Mouse (Mus musculus): ENCODE measurements around the gene Frem1. TPM values are rescaled to one million over a fixed set of nuclear protein-coding genes. Genes with fewer than 3 reads are reported as not detected.

Gene Frem1
- polyA plus RNA-seq, 1 experiment from 2014 or later: 5.0 TPM

GRCm38 (mm10) chr4:83053206-83053605, 1.1 kb upstream of the Frem1 start:
- H3K4me2 ChIP-seq: no peak overlapping the region
- H3K36me3 ChIP-seq (replicated peaks): no peaks in the 10 kb centered on the region
- H3K27me3 ChIP-seq: 0 out of 2 replicates have a peak, but pooled peaks cover 15% of the 10 kb centered on the region
- peaks cover 32% of the 10 kb centered on the region for H3K4me1 ChIP-seq
- no peak overlapping the region for H3K9ac ChIP-seq
- ATAC-seq (ENCODE audit: low FRiP score): no peak
- no peak overlapping the region for H3K27ac ChIP-seq
- no peak overlapping the region for H3K4me3 ChIP-seq (replicated peaks)
- 90% methylated on average over 8 of the region's 8 CpGs for WGBS
- H3K9me3 ChIP-seq: no peaks in the 10 kb centered on the region

GRCm38 (mm10) chr4:83051176-83051575, 963 bp downstream of the Frem1 start:
- ATAC-seq (ENCODE audit: low FRiP score): no peak
- H3K9ac ChIP-seq: 0 out of 2 replicates have a peak overlapping the region, but pooled peaks have one; percentile 29
- H3K4me3 ChIP-seq (replicated peaks): peak overlapping the region; percentile 34
- no peaks in the 10 kb centered on the region for H3K9me3 ChIP-seq
- H3K36me3 ChIP-seq (replicated peaks): no peaks in the 10 kb centered on the region
- peak overlapping the region; percentile 57 for H3K4me2 ChIP-seq
- no peak overlapping the region for H3K27ac ChIP-seq
- 0 out of 2 replicates have a peak, but pooled peaks cover 15% of the 10 kb centered on the region for H3K27me3 ChIP-seq
- H3K4me1 ChIP-seq: peaks cover 39% of the 10 kb centered on the region
- WGBS: 3% methylated on average over 8 of the region's 8 CpGs

GRCm38 (mm10) chr4:83050151-83050796, 1.9 kb downstream of the Frem1 start:
- no peak overlapping the region for H3K4me3 ChIP-seq (replicated peaks)
- ATAC-seq (ENCODE audit: low FRiP score): no peak
- H3K27ac ChIP-seq: no peak overlapping the region
- H3K9me3 ChIP-seq: no peaks in the 10 kb centered on the region
- H3K36me3 ChIP-seq (replicated peaks): no peaks in the 10 kb centered on the region
- 81% methylated on average over 5 of the region's 5 CpGs for WGBS
- H3K9ac ChIP-seq: no peak overlapping the region
- H3K4me2 ChIP-seq: peak overlapping the region; percentile 57
- H3K27me3 ChIP-seq: 0 out of 2 replicates have a peak, but pooled peaks cover 15% of the 10 kb centered on the region
- H3K4me1 ChIP-seq: peaks cover 47% of the 10 kb centered on the region

- WGBS: 24% methylated on average over 3 of the region's 3 CpGs
- Histone ChIP-seq H3K4me1 (peaks cover 50% of the 10 kb centered on the region), H3K36me3 (replicated peaks) (no peaks in the 10 kb centered on the region), H3K27ac (no peak overlapping the region), H3K9ac (no peak overlapping the region), H3K9me3 (no peaks in the 10 kb centered on the region), H3K4me2 (no peak overlapping the region), H3K27me3 (0 out of 2 replicates have a peak, but pooled peaks cover 15% of the 10 kb centered on the region), H3K4me3 (replicated peaks) (no peak overlapping the region)
- no peak for ATAC-seq (ENCODE audit: low FRiP score)
These were observed 2.9 kb downstream of the Frem1 start for GRCm38 (mm10) chr4:83049288-83049687.

- H3K4me2 ChIP-seq: no peak overlapping the region
- H3K4me1 ChIP-seq: peaks cover 50% of the 10 kb centered on the region
- H3K36me3 ChIP-seq (replicated peaks): no peaks in the 10 kb centered on the region
- WGBS: 33% methylated on average over 2 of the region's 2 CpGs
- H3K9ac ChIP-seq: no peak overlapping the region
- H3K4me3 ChIP-seq (replicated peaks): no peak overlapping the region
- H3K9me3 ChIP-seq: no peaks in the 10 kb centered on the region
- H3K27ac ChIP-seq: no peak overlapping the region
- H3K27me3 ChIP-seq: 0 out of 2 replicates have a peak, but pooled peaks cover 15% of the 10 kb centered on the region
- ATAC-seq (ENCODE audit: low FRiP score): no peak
These were observed 3.6 kb downstream of the Frem1 start for GRCm38 (mm10) chr4:83048561-83048960.

- H3K4me3 ChIP-seq (replicated peaks): no peak overlapping the region
- H3K36me3 ChIP-seq (replicated peaks): no peaks in the 10 kb centered on the region
- 46% methylated on average over 2 of the region's 2 CpGs for WGBS
- no peak for ATAC-seq (ENCODE audit: low FRiP score)
- H3K9ac ChIP-seq: no peak overlapping the region
- H3K9me3 ChIP-seq: no peaks in the 10 kb centered on the region
- H3K27me3 ChIP-seq: 0 out of 2 replicates have a peak, but pooled peaks cover 10% of the 10 kb centered on the region
- no peak overlapping the region for H3K27ac ChIP-seq
- no peak overlapping the region for H3K4me2 ChIP-seq
- peaks cover 42% of the 10 kb centered on the region for H3K4me1 ChIP-seq
These were observed 5.3 kb downstream of the Frem1 start for GRCm38 (mm10) chr4:83046806-83047205.

GRCm38 (mm10) chr4:83046069-83046468, 6.1 kb downstream of the Frem1 start:
- H3K9ac ChIP-seq: no peak overlapping the region
- H3K36me3 ChIP-seq (replicated peaks): no peaks in the 10 kb centered on the region
- 59% methylated on average over 3 of the region's 3 CpGs for WGBS
- no peak for ATAC-seq (ENCODE audit: low FRiP score)
- no peak overlapping the region for H3K4me3 ChIP-seq (replicated peaks)
- H3K4me1 ChIP-seq: peaks cover 35% of the 10 kb centered on the region
- no peak overlapping the region for H3K27ac ChIP-seq
- no peak overlapping the region for H3K4me2 ChIP-seq
- H3K27me3 ChIP-seq: 0 out of 2 replicates have a peak, but pooled peaks cover 10% of the 10 kb centered on the region
- no peaks in the 10 kb centered on the region for H3K9me3 ChIP-seq

- Histone ChIP-seq H3K4me2 (no peak overlapping the region), H3K9ac (no peak overlapping the region), H3K9me3 (no peaks in the 10 kb centered on the region), H3K36me3 (replicated peaks) (no peaks in the 10 kb centered on the region), H3K4me3 (replicated peaks) (no peak overlapping the region), H3K27me3 (0 out of 2 replicates have a peak, but pooled peaks cover 6% of the 10 kb centered on the region), H3K4me1 (peaks cover 27% of the 10 kb centered on the region), H3K27ac (no peak overlapping the region)
- WGBS: 39% methylated on average over 6 of the region's 6 CpGs
- no peak for ATAC-seq (ENCODE audit: low FRiP score)
These were observed 6.9 kb downstream of the Frem1 start for GRCm38 (mm10) chr4:83045266-83045665.

- ATAC-seq (ENCODE audit: low FRiP score): no peak
- 67% methylated on average over 3 of the region's 3 CpGs for WGBS
These were observed 11.4 kb downstream of the Frem1 start for GRCm38 (mm10) chr4:83040780-83041179.

GRCm38 (mm10) chr4:83032780-83033179, 19.4 kb downstream of the Frem1 start:
- Histone ChIP-seq H3K4me3 (replicated peaks) (no peak overlapping the region), H3K9ac (no peak overlapping the region), H3K4me1 (no peaks in the 10 kb centered on the region), H3K4me2 (no peak overlapping the region), H3K27ac (no peak overlapping the region), H3K36me3 (replicated peaks) (no peaks in the 10 kb centered on the region), H3K27me3 (no peaks in the 10 kb centered on the region), H3K9me3 (no peaks in the 10 kb centered on the region)
- 13% methylated on average over 1 of the region's 1 CpGs for WGBS
- no peak for ATAC-seq (ENCODE audit: low FRiP score)

More at GRCm38 (mm10) chr4:83040780-83041179, 11.4 kb downstream of the Frem1 start:
- Histone ChIP-seq H3K36me3 (replicated peaks) (no peaks in the 10 kb centered on the region; the same call in 1 of the 2 replicates), H3K9me3 (no peaks in the 10 kb centered on the region), H3K4me2 (no peak overlapping the region), H3K4me3 (replicated peaks) (no peak overlapping the region), H3K27ac (no peak overlapping the region), H3K27me3 (no peaks in the 10 kb centered on the region), H3K4me1 (peaks cover 8% of the 10 kb centered on the region), H3K9ac (no peak overlapping the region)

- 45% methylated on average over 3 of the region's 3 CpGs for WGBS
- no peak overlapping the region for H3K27ac ChIP-seq
These were observed 20.5 kb downstream of the Frem1 start for GRCm38 (mm10) chr4:83031591-83031990.

GRCm38 (mm10) chr4:83030097-83030496, 22.0 kb downstream of the Frem1 start:
- no peaks in the 10 kb centered on the region for H3K9me3 ChIP-seq
- H3K9ac ChIP-seq: no peak overlapping the region
- 88% methylated on average over 6 of the region's 6 CpGs for WGBS
- H3K4me3 ChIP-seq (replicated peaks): no peak overlapping the region
- no peaks in the 10 kb centered on the region for H3K27me3 ChIP-seq
- no peaks in the 10 kb centered on the region for H3K4me1 ChIP-seq
- ATAC-seq (ENCODE audit: low FRiP score): no peak
- no peak overlapping the region for H3K4me2 ChIP-seq
- no peak overlapping the region for H3K27ac ChIP-seq
- no peaks in the 10 kb centered on the region for H3K36me3 ChIP-seq (replicated peaks)

More at GRCm38 (mm10) chr4:83031591-83031990, 20.5 kb downstream of the Frem1 start:
- Histone ChIP-seq H3K36me3 (replicated peaks) (no peaks in the 10 kb centered on the region), H3K9me3 (no peaks in the 10 kb centered on the region), H3K4me2 (no peak overlapping the region), H3K9ac (no peak overlapping the region), H3K4me3 (replicated peaks) (no peak overlapping the region), H3K27me3 (no peaks in the 10 kb centered on the region), H3K4me1 (no peaks in the 10 kb centered on the region)
- ATAC-seq (ENCODE audit: low FRiP score): no peak

Measured in forebrain, embryonic 12.5 days (tissue).